Mouse (Mus musculus): Measurements from ENCODE around the gene A930017K11Rik.

The A930017K11Rik gene

GRCm38 (mm10) chr17:25984066-25984465 lies 31.7 kb upstream of the A930017K11Rik start:
- TF ChIP-seq NANOG (IDR thresholded peaks at IDR 0.05; ENCODE audit: borderline replicate concordance, low read length) (no peak), POU5F1 (IDR thresholded peaks at IDR 0.05; ENCODE audit: borderline replicate concordance, low read length) (no peak), CTCF (conservative IDR thresholded peaks at IDR 0.05; ENCODE audit: low read length) (no peak)
- H3K36me3 ChIP-seq (ENCODE audit: insufficient read depth, low read length): peaks cover 7% of the 10 kb centered on the region; the same call in 1 of the 2 replicates
- no peaks in the 10 kb centered on the region for H3K27me3 ChIP-seq (ENCODE audit: insufficient read depth, low read length)
- H3K4me3 ChIP-seq (replicated peaks; ENCODE audit: low read length): no peak overlapping the region
- no peaks in the 10 kb centered on the region for H3K9me3 ChIP-seq (ENCODE audit: low read length)
- peaks cover 54% of the 10 kb centered on the region for H3K4me1 ChIP-seq (replicated peaks; ENCODE audit: low read depth, low read length)

- Histone ChIP-seq H3K27me3 (ENCODE audit: insufficient read depth, low read length) (no peaks in the 10 kb centered on the region), H3K36me3 (ENCODE audit: insufficient read depth, low read length) (peaks cover 11% of the 10 kb centered on the region; the same call in 1 of the 2 replicates)
- TF ChIP-seq NANOG (IDR thresholded peaks at IDR 0.05; ENCODE audit: borderline replicate concordance, low read length) (no peak), CTCF (conservative IDR thresholded peaks at IDR 0.05; ENCODE audit: low read length) (no peak), POU5F1 (IDR thresholded peaks at IDR 0.05; ENCODE audit: borderline replicate concordance, low read length) (no peak)
Measured at GRCm38 (mm10) chr17:25982913-25983312, 30.5 kb upstream of the A930017K11Rik start.

GRCm38 (mm10) chr17:25980854-25981253 lies 28.5 kb upstream of the A930017K11Rik start:
- TF ChIP-seq CTCF (conservative IDR thresholded peaks at IDR 0.05; ENCODE audit: low read length): no peak
- no peak for TF ChIP-seq POU5F1 (IDR thresholded peaks at IDR 0.05; ENCODE audit: borderline replicate concordance, low read length)
- no peak for TF ChIP-seq NANOG (IDR thresholded peaks at IDR 0.05; ENCODE audit: borderline replicate concordance, low read length)
- Histone ChIP-seq H3K36me3 (ENCODE audit: insufficient read depth, low read length) (peaks cover 16% of the 10 kb centered on the region; the same call in 1 of the 2 replicates), H3K9me3 (ENCODE audit: low read length) (no peaks in the 10 kb centered on the region), H3K27me3 (ENCODE audit: insufficient read depth, low read length) (no peaks in the 10 kb centered on the region), H3K4me3 (replicated peaks; ENCODE audit: low read length) (no peak overlapping the region), H3K4me1 (replicated peaks; ENCODE audit: low read depth, low read length) (peaks cover 48% of the 10 kb centered on the region)

More at GRCm38 (mm10) chr17:25982913-25983312, 30.5 kb upstream of the A930017K11Rik start:
- H3K4me1 ChIP-seq (replicated peaks; ENCODE audit: low read depth, low read length): peaks cover 57% of the 10 kb centered on the region
- H3K9me3 ChIP-seq (ENCODE audit: low read length): no peaks in the 10 kb centered on the region
- no peak overlapping the region for H3K4me3 ChIP-seq (replicated peaks; ENCODE audit: low read length)

- Histone ChIP-seq H3K4me3 (replicated peaks; ENCODE audit: low read length) (no peak overlapping the region), H3K4me1 (replicated peaks; ENCODE audit: low read depth, low read length) (peaks cover 47% of the 10 kb centered on the region), H3K36me3 (ENCODE audit: insufficient read depth, low read length) (peaks cover 16% of the 10 kb centered on the region; the same call in 1 of the 2 replicates), H3K27me3 (ENCODE audit: insufficient read depth, low read length) (no peaks in the 10 kb centered on the region), H3K9me3 (ENCODE audit: low read length) (no peaks in the 10 kb centered on the region)
- TF ChIP-seq CTCF (conservative IDR thresholded peaks at IDR 0.05; ENCODE audit: low read length) (no peak), NANOG (IDR thresholded peaks at IDR 0.05; ENCODE audit: borderline replicate concordance, low read length) (no peak), POU5F1 (IDR thresholded peaks at IDR 0.05; ENCODE audit: borderline replicate concordance, low read length) (no peak)
Measured at GRCm38 (mm10) chr17:25979829-25980738, 27.7 kb upstream of the A930017K11Rik start.

GRCm38 (mm10) chr17:25970954-25971707 lies 18.8 kb upstream of the A930017K11Rik start:
- H3K36me3 ChIP-seq (ENCODE audit: insufficient read depth, low read length): peaks cover 3% of the 10 kb centered on the region; the same call in 1 of the 2 replicates
- no peaks in the 10 kb centered on the region for H3K27me3 ChIP-seq (ENCODE audit: insufficient read depth, low read length)
- peaks cover 12% of the 10 kb centered on the region for H3K4me1 ChIP-seq (replicated peaks; ENCODE audit: low read depth, low read length)
- H3K9me3 ChIP-seq (ENCODE audit: low read length): no peaks in the 10 kb centered on the region
- TF ChIP-seq NANOG (IDR thresholded peaks at IDR 0.05; ENCODE audit: borderline replicate concordance, low read length): no peak
- no peak for TF ChIP-seq POU5F1 (IDR thresholded peaks at IDR 0.05; ENCODE audit: borderline replicate concordance, low read length)
- no peak for TF ChIP-seq CTCF (conservative IDR thresholded peaks at IDR 0.05; ENCODE audit: low read length)
- H3K4me3 ChIP-seq (replicated peaks; ENCODE audit: low read length): no peak overlapping the region

- Histone ChIP-seq H3K9me3 (ENCODE audit: low read length) (no peaks in the 10 kb centered on the region), H3K36me3 (ENCODE audit: insufficient read depth, low read length) (peaks cover 3% of the 10 kb centered on the region; the same call in 1 of the 2 replicates), H3K27me3 (ENCODE audit: insufficient read depth, low read length) (no peaks in the 10 kb centered on the region), H3K4me1 (replicated peaks; ENCODE audit: low read depth, low read length) (peaks cover 12% of the 10 kb centered on the region), H3K4me3 (replicated peaks; ENCODE audit: low read length) (no peak overlapping the region)
- no peak for TF ChIP-seq NANOG (IDR thresholded peaks at IDR 0.05; ENCODE audit: borderline replicate concordance, low read length)
- TF ChIP-seq POU5F1 (IDR thresholded peaks at IDR 0.05; ENCODE audit: borderline replicate concordance, low read length): no peak
- TF ChIP-seq CTCF (conservative IDR thresholded peaks at IDR 0.05; ENCODE audit: low read length): no peak
Measured at GRCm38 (mm10) chr17:25970448-25970847, 18.1 kb upstream of the A930017K11Rik start.

GRCm38 (mm10) chr17:25968176-25968575 lies 15.8 kb upstream of the A930017K11Rik start:
- TF ChIP-seq CTCF (conservative IDR thresholded peaks at IDR 0.05; ENCODE audit: low read length) (no peak), NANOG (IDR thresholded peaks at IDR 0.05; ENCODE audit: borderline replicate concordance, low read length) (no peak), POU5F1 (IDR thresholded peaks at IDR 0.05; ENCODE audit: borderline replicate concordance, low read length) (no peak)
- Histone ChIP-seq H3K36me3 (ENCODE audit: insufficient read depth, low read length) (peaks cover 24% of the 10 kb centered on the region), H3K9me3 (ENCODE audit: low read length) (no peaks in the 10 kb centered on the region), H3K4me3 (replicated peaks; ENCODE audit: low read length) (no peak overlapping the region), H3K27me3 (ENCODE audit: insufficient read depth, low read length) (no peaks in the 10 kb centered on the region), H3K4me1 (replicated peaks; ENCODE audit: low read depth, low read length) (peaks cover 24% of the 10 kb centered on the region)

GRCm38 (mm10) chr17:25967652-25968051 lies 15.3 kb upstream of the A930017K11Rik start:
- Histone ChIP-seq H3K4me3 (replicated peaks; ENCODE audit: low read length) (no peak overlapping the region), H3K36me3 (ENCODE audit: insufficient read depth, low read length) (peaks cover 28% of the 10 kb centered on the region), H3K27me3 (ENCODE audit: insufficient read depth, low read length) (no peaks in the 10 kb centered on the region), H3K9me3 (ENCODE audit: low read length) (no peaks in the 10 kb centered on the region), H3K4me1 (replicated peaks; ENCODE audit: low read depth, low read length) (peaks cover 23% of the 10 kb centered on the region)
- no peak for TF ChIP-seq CTCF (conservative IDR thresholded peaks at IDR 0.05; ENCODE audit: low read length)
- no peak for TF ChIP-seq NANOG (IDR thresholded peaks at IDR 0.05; ENCODE audit: borderline replicate concordance, low read length)

Measured in E14TG2a.4 (cell line).